Mouse (Mus musculus) telencephalon, adult 2 months (tissue): ENCODE results near the gene Ewsr1.
"Not testable (repeated sequence)": the region's sequence is repeated elsewhere in the genome, so short reads cannot be mapped to it uniquely, and the experiment has no call there.

Experiments used
- DNase-seq: peaks from one replicate; pipeline ENCODE4 v3.0.0-alpha.2; 2011; ENCODE audit warnings: low read depth, low spot score

Ewsr1 gene

DNA sequence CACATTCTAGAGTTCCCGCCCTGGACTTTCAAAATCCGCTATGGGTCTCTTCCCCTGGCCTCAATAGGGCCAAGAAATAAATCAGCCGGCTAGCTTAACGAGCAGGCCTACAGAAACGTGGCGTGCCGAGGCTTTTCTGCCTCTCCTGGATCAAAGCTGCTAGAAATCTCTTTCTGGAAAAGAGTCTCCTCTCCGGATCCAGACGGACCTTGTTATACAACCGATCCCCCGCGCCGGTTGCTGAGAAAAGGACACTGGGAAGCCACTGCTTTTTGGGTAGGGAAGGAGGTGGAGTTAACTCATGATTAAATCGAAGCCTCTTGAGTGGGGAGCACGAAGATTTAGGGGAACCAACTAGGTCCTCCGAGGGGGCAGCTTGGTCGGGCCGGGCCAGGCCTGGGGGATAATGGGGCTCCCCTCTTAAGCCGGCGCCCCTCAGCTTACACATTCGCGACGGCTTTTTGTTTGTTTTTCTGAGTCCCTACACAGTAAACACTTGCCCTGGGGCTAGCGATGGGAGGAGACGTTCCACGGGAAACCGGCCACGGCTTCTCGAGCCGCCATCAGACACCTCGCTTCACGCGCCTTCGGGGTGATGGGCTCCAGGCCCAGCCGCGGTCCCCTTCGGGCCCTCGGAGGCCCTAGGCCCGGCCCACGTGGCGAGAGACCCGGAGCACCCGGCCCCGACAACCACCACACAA lies 881 bp downstream of the Ewsr1 start:
- DNase-seq, result peak; percentile 54

DNA sequence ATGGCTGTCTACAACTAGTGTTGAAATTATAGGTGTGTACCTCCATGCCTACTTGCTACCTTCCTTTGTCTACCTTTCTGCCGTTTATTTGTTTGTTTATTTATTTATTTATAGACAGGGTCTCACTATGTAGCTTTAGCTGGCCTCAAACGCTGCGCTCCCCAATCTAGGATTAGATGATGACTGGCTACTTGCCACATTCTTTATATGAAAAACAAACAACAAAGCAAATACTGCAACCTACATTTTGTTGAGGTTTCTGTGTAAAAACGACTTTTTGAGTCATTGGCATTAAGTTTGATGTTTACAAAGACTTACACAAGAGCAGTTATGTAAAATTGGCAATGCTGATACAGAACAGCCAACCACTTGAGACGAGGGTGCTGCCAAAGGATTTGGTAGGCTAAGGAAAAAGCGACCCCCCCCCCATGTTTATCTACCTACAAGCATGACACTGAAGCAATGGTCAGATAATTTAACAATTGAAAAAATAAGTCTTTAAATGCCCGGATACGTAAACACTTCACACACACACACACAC lies 2.5 kb downstream of the Ewsr1 start:
- DNase-seq, result no peak

DNA sequence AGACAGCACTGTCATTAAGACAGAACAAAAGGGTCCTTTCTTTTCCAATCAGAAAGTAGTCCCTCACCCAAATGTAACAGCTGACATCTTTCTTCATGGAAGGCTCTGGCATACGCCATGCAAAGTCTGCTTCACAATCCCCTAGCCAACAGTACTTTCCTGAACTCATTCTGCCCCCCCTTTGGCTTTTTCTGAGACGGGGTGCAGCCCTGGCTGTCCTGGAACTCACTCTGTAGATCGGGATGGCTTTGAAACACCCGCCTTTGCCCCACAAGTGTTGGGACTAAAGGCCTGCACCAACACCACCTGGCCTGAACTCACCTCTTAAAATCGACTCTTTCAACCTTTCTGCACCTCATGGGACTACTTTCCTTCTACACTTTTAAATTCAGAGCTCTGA lies 3.2 kb downstream of the Ewsr1 start:
- no peak for DNase-seq

DNA sequence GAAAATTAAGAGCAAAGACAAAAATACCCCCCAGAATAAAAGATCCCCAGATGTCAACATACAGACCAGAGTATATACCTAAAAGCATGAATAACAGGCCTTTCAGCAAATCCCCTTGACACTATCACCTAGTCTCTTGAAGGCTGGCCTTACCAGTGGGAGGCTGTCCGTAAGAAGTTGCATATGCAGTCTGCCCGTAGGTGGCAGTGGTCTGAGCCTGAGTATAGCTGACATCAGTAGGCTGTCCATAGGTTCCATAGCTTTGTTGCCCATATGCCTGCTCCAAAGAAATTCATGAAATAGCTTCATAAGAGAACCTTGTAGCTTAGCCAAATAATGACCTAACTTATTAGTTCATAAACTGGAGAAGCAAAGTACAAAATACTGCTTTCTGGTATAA lies 7.4 kb downstream of the Ewsr1 start:
- DNase-seq, result no peak

DNA sequence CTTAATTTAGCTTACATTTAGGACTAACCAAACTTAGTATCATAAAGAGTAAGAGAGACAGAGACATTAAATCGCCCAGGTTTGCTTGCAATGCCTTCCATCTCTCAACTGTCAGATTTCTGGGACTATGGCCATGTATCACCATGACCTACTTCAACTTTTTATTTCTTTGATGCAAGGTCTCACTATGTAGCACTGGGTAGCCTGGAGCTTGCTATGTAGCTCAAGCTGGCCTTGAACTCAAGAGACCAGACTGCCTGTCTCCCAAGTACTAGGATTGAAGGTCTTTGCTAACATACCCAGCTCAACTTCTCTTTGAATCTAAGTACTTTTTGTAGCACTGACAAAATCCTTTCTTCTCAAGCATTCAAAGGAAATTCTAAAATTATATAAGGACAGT lies 9.9 kb downstream of the Ewsr1 start:
- no peak for DNase-seq

DNA sequence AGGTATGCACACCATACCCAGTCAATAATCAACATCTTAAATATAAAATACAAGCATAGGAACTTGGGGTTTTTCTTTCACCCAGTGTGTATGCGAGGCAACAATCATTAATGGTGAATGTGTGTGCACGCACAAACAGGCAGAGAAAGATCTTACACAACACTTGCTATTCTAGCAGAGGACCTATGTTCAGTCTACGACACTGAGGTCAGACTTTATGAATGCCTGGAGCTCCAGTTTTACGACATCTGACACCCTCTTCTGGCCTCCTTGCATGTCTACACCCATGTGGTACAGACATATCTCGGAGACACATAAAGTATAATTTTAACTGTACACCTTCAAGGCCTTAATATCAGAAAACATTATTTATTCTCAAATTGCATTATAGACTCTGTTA lies 22.2 kb downstream of the Ewsr1 start:
- not testable (repeated sequence) for DNase-seq

DNA sequence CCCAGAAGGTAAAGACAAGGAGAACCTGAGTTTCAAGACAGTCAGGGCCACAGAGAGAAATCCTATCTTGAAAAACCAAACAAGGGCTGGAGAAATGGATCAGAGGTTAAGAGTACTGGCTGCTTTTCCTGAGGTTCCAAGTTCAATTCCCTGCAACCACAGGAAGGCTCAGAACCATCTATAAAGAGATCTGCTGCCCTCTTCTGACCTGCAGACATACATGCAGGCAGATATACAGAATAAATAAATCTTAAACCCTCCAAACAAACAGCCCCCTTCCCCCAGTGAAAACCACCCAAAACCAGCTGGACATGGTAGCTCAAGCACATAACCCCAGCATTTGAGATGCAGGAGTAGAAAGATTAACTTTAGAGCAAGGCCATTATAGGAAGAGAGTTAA lies 23.3 kb downstream of the Ewsr1 start:
- no peak for DNase-seq

DNA sequence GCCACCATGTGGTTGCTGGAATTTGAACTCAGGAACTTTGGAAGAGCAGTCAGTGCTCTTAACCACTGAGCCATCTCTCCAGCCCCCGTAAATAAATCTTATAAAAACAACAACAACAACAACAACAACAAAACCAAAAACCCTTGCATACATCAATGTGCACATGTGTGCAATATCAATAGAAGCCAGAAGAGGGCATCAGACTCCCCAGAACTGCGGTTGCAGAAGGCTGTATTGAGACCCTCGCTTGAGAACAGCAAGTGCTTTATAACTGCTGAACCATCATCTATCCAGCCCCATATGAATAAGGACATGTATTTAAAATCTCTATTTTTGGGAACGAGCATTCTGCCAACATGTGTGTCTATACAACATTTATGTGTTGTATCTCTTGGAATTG lies 24.2 kb downstream of the Ewsr1 start:
- DNase-seq, result no peak

DNA sequence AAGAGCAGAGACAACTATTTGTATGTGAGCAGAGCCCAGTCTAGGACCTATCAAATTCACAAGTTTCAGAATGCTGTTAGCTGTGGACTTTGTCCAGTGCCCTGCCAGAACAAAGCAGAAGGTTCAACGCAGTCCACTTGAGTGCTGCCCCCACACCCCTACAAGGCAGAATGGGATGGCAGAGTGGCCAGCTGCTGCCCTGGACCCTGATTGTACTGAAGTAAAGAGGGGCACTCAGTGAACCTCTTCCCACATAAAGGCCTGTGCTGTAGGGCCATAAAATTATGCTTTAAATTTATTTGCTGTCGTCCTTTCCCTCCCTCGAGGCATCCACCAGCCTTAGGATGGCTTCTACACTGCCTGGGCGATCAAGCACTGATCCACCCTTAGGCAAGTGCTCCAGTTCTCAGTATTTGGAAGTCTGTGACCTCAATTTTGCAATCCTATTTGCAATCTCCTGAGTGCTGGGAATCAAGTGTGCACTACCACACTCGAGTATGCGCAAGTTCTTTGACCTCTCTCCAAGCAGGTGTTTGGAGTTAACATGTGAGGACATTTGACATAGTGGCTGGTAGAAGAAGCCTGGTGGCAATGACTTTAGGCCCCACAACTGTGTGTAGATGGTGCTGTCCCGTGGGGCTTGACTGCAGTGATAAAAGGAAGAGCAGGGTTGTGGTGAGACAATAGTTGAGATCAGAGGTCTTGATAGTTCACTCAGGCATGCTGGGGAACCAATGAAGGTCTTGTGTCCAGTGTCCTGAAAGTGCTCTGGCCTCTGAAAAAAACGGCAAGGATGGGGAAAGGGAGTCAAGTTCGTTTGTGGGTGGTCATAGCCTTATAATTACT lies 30.7 kb downstream of the Ewsr1 start:
- no peak for DNase-seq

DNA sequence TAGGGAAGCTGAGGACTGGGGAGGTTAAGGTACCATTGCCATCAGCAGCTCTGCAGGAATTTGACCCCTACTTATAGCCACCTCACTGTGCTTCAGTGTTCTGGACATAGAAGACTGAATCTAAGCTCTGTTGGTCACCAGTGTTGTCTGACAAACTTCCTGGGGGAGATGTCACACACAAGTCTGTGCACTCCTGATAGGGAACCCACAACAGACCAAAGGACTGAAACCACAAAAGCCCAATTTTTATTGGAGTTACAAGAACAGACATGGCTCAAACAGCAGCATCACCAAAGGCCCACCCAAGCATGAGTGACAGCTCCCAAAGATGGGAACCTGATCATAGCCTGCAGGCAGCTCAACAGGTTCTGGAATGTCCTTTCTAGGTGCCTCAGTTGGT lies 32.0 kb downstream of the Ewsr1 start:
- DNase-seq, result no peak

DNA sequence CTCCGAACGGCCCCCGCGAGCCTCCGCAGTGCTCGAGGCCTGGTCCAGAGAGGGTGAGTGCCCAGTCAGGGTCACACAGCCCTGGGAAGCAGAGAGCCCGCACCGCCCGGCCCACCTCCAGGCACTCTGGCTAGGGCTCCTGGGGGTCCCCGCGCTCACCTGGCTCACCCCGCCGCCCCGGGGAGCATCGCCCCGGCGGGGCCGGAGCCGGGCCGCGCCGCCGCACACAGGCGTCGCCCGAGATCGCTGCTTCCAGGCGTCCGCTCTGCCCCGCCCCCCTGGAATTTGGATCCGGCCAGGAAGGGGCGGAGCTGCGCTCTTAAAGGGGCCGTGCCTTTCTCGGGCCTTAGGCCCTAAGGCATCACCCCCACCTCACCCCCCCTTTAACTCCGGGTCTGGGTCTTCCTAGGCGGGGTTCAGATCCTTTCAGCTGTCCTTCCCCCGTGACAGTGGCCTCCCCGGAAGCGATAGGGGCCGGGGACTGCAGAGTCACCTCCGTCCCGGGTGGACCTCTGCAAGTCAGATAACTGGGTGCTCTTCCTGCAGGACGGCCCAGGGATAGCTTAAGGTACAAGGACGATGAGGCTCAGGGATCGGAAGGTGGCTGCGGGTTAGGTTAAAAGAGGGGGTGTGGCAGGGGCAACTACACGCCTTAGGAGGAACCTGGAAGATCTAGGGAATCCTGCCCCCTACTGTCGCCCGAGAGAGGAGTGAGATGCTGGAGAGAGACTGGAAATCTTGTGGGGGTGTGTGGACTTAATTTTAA lies 33.8 kb downstream of the Ewsr1 start, which contains the start of gene Gas2l1:
Gene Gas2l1 (minus strand): TSS at position 272 of the 766 bp plus-strand sequence.
- peak; percentile 93 for DNase-seq

DNA sequence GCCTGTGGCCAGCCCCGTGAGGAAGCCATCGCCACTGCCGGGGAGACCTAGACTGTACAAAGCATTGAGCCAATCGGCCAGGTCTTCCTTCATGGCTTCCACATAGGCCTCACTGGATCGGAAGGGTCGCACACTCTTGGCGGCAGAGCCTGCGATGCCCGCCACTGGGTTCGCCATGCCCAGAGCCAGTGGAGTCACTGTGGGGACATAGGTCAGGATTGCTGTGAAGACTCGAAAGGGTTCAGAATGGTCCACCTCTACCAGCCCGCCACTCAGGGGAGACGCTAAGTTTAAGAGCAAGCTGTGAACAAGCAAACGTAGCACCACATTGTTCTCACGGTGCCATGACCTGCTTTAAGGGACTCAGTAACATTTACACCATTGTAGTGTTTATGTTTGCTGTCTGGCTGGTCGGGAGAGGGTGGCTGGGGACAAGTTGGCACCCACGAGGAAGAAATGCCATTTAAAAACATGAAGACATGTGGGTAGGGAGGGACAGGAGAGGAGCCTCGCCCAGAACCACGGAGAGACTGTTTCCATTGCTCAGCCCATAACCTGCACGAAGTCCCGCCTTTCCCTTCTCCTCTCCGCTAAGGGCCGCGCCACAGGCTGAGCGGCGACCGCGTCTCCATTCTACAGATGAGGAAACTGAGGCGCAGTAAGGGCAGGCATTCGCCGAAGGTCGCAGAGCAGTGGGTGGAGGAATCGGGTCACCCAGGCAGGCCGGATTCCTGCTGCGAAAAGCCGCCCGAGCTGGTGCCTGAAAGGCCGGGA lies 34.6 kb downstream of the Ewsr1 start:
- DNase-seq, result no peak

DNA sequence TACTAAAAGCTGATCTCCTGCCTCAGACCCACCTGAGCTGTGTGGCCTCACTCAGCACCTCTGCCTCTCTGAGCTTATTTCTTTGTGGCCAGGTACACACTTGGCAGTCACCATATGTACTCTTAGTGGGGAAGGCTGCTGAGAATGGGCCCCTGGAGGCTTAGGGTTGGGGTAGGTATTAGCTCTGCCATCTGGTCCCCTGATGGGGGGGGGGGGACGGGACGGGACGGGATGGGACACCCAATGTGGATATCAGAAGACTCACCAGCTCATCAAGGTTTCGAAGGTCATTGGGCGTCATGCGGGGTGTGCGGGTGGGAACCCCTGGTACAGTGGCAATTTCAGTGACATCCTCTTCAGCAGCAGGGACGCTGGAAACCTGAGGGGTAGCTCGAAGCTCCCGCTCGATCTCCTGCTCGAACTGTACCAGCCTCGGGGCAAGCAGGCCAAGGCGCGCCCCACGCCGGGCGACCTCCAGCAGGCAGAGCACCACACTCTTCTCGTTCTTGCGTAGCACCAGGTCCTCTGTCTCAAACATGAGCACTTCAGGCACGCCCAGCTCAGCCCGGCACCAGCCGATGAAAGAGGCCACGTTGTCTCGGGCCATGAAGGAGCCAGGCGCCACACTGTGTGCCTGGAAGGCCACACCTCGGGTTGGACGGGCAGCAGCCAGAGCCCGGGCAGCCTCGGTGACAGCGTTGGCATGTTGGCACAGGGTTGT lies 35.3 kb downstream of the Ewsr1 start:
- no peak for DNase-seq

DNA sequence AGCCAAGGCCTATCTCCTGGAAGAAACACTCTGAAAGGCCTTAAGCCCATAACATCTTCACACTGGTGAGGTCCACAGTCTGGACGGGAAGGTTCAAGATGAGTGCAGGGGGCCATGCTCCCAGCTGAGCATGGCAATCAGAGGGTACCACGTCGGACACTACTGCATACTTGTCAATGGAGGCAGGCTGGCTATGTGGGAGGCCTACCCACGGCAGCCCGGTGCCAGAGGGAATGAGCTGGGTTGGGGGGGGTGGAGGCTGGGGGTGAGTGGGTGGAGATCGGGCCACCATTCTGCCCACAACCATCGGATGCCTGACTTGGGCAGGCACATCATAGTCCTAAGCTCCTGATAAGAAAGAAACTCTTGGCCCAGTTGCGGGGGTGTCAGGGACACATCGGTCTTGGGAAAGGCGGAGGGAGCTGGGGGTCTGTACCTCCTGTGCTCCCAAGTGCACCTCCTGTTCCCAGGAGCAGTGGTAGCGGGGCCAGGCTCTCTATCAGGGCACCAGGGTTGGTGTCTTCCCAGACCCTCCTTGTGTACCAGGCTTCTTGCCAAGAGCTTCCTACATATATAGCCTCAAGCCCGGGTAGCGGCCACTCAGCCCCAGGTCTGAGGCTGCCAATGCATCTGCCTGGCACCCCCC lies 36.1 kb downstream of the Ewsr1 start:
- DNase-seq, result no peak

DNA sequence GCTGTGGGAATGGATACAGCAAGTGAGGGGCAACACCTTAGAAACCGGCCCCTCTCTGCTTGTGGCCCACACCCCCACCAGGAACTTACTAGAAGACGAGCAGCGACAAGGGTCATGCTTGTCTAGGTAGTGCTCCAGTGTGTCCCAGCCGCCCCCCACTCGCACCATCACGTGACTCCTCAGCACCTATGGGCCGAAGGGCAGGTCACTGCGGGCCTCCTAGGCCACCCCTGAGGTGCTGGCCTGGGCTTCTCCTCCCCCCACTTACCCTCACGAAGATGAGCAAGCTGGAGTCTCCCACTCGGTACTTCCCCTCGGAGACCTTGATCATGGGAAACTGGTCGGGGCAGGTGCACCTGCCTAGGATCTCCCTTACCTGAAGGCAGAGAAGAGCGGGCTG lies 36.7 kb downstream of the Ewsr1 start:
- no peak for DNase-seq

DNA sequence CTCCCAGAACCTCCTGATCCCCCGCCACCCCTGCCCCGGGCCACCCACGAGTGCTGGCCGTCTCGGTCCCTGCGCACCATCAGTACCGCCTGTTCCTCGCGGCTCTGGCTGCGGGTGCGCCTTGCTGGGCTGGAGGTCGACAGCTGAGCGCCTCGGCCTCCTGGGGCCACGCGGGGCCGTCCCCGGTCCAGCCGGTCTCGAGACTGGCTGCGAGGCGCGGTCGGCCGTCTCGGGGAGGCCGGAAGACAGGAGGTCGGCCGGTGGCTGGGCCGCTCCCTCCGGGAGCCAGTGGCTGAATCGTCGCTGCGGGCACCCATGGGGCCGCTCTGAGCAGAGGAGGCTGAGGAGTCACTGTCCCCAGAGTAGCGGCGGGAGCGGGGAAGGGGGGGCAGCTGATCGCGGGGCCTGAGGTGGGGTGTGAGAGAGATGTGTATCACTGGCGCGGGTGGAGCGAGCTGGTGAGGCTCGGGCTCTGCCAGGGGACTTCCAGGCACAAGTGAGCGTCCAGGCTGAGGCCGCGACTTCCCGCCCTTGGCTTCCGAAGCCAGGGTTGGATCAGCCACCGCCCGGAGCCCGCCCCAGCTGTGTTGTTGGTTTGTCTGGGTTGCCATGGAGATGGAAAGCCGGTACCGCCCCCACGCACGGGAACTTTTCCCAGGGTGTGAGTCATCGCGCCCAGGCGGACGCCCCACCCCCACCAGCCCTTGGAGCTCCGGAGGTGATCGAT lies 37.5 kb downstream of the Ewsr1 start:
- DNase-seq, result peak; percentile 69

DNA sequence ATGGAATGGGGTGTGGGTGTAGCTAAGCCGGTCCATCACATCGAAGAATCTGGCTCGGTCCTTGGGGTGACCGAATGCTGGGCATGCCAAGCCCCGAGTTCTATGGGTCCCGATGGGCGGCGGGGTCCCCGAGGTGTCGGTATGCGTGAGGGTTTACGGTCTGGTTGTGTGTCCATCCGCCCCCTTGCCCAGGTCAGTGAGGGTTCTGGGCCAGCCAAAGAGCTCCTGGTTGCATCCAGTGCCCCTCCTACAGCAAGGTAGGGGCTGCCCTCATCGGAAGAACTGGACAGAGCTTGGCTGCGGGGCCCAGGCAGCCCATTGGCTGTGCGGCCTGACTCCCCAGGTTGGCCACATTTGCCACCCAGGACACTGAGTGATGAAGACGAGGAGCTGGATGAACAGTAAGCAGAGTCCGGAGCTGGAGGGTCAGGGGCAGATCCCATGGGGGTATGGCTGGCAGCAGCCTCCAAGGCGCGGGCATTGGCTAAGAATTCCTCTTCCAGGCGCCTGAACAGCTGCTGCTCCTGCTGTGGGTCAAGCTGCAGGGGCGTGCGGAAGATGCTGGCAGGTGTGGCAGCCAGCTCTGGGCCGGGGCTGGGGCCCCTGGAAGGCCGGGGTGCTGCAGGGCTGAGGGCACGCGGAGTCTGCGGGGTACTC lies 38.2 kb downstream of the Ewsr1 start:
- no peak for DNase-seq

DNA sequence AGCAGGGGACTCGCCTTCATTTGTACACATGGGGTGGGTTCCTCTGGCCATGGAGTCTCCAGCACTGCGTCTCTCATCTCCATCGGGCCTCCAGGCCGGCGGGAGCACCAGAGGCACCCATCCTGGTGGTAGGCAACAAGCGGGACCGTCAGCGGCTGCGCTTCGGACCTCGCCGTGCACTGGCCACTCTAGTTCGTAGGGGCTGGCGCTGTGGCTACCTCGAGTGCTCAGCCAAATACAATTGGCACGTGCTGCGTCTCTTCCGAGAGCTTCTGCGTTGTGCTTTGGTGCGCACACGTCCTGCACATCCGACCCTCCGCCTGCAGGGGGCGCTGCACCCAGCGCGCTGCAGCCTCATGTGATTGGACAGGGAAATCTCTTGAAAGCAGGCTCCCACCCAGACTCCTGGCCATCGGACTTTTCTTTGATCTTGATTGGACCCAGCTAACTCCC lies 39.3 kb downstream of the Ewsr1 start:
- no peak for DNase-seq

DNA sequence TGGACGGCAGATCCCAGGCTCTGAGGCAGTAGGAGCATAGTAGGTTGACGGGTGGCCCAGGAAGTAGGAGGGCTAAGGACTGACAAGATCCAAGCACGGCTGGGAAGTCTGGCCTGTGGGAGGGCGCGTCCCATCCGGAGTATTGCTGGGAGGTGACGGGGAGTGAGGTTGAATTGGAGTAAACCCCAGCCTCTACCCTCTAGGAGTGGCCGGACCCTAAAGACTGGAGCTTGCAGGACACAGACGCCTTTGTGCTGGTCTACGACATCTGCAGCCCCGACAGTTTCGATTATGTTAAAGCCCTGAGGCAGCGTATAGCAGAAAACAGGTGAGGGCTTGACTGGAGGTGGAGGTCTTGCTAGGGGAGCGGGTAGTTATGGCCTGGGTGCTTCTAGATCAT lies 39.8 kb downstream of the Ewsr1 start:
- no peak for DNase-seq
